Mouse (Mus musculus) spleen, adult 2 months (tissue): ENCODE results near the gene Mink1. TPM values are rescaled to one million over a fixed set of nuclear protein-coding genes. Genes with fewer than 3 reads are reported as not detected.

Experiments used
- DNase-seq, 2 experiments: peaks; one replicate each; pipeline versions ENCODE4 v3.0.0 to v3.0.0-alpha.2; 2012 to 2021; ENCODE audit warnings: low spot score in 2 of 2, low read depth in 1 of 2
- H3K27ac ChIP-seq: fragments of 200-500 bp; 2 replicates; pipeline ENCODE4 v1.5.1; 2012; ENCODE audit warnings: low read length, inconsistent platforms; ENCODE audit not compliant: insufficient read depth
- H3K27me3 ChIP-seq: fragments of 200-500 bp; 2 replicates; pipeline ENCODE4 v1.6.1; 2012; ENCODE audit warnings: mild to moderate bottlenecking, moderate library complexity, low read length, inconsistent platforms; ENCODE audit not compliant: control insufficient read depth, insufficient read depth
- H3K36me3 ChIP-seq: fragments of 200-500 bp; 2 replicates; pipeline ENCODE4 v1.6.1; 2012; ENCODE audit warnings: mild to moderate bottlenecking, low read length, inconsistent platforms; ENCODE audit not compliant: control insufficient read depth, insufficient read depth
- H3K4me1 ChIP-seq: fragments of 200-500 bp; 2 replicates; pipeline ENCODE4 v1.6.1; 2011; ENCODE audit warnings: inconsistent platforms; ENCODE audit not compliant: control insufficient read depth, insufficient read depth, insufficient read length
- H3K4me3 ChIP-seq: fragments of 200-500 bp; 2 replicates; pipeline ENCODE4 v1.5.1; 2011; ENCODE audit warnings: mild to moderate bottlenecking, inconsistent platforms; ENCODE audit not compliant: insufficient read depth, insufficient read length; ENCODE audit errors: extremely low read depth
- CTCF ChIP-seq: fragments of 200-500 bp; IDR thresholded peaks from 2 replicates; pipeline ENCODE4 v1.5.1; 2011; ENCODE audit warnings: mild to moderate bottlenecking, inconsistent platforms; ENCODE audit not compliant: insufficient read depth, insufficient read length, insufficient replicate concordance; ENCODE audit errors: extremely low read depth
- POLR2A ChIP-seq: fragments of 200-500 bp; IDR thresholded peaks from 2 replicates; pipeline ENCODE4 v1.6.1; 2011; ENCODE audit warnings: low read depth, low read length, inconsistent platforms
- WGBS: fragments of 180-500 bp; shearing (Covaris S2); methylation state at CpG from one replicate; pipeline ENCODE4 v1.1.7; 2018; 5-methylcytosine and 5-hydroxymethylcytosine counted together
- polyA plus RNA-seq: library from polyadenylated mRNA; depleted of rRNA; stranded (reverse); fragments of >200 nt; gene quantifications from 2 replicates; pipeline ENCODE4 v1.2.3, GENCODE M21; 2012

Gene Mink1
- polyA plus RNA-seq, 1 experiment: 74.8 TPM

- Histone ChIP-seq H3K27ac (peak overlapping the region; percentile 100), H3K4me1 (peaks cover 32% of the 10 kb centered on the region; the same call in 1 of the 2 replicates), H3K4me3 (peak overlapping the region; percentile 99), H3K27me3 (no peaks in the 10 kb centered on the region), H3K36me3 (peaks cover 44% of the 10 kb centered on the region)
- no peak for DNase-seq
- TF ChIP-seq CTCF: no peak
- no peak for TF ChIP-seq POLR2A
- 9% methylated on average over 6 of the region's 6 CpGs for WGBS
Measured at GRCm38 (mm10) chr11:70652884-70653344, 90.2 kb downstream of the Mink1 start.

GRCm38 (mm10) chr11:70653345-70654197 is 90.9 kb downstream of the Mink1 start:
- peak; percentile 46 to 80 for DNase-seq
- H3K4me1 ChIP-seq: peaks cover 37% of the 10 kb centered on the region; the same call in 1 of the 2 replicates
- WGBS: under 1% methylated on average over 39 of the region's 63 CpGs
- 0 out of 2 replicates have a peak, but pooled peaks have one; percentile 1 for TF ChIP-seq CTCF
- peak; percentile 80 for TF ChIP-seq POLR2A
- peak overlapping the region; percentile 99 for H3K4me3 ChIP-seq
- H3K36me3 ChIP-seq: peaks cover 44% of the 10 kb centered on the region
- no peaks in the 10 kb centered on the region for H3K27me3 ChIP-seq
- peak overlapping the region; percentile 100 for H3K27ac ChIP-seq

GRCm38 (mm10) chr11:70654198-70654922 is 91.7 kb downstream of the Mink1 start, which contains the start of gene Pfn1:
Pfn1 (minus strand) TSS chr11:70654644.
- TF ChIP-seq POLR2A (peak; percentile 98), CTCF (no peak)
- Histone ChIP-seq H3K27ac (peak within 1 kb of the TSS; percentile 100), H3K36me3 (peaks cover 39% of the 10 kb centered on the region), H3K4me1 (peaks cover 34% of the 10 kb centered on the region; the same call in 1 of the 2 replicates), H3K4me3 (peak within 1 kb of the TSS; percentile 99), H3K27me3 (no peaks in the 10 kb centered on the region)
- peak; percentile 78 to 81 for DNase-seq
- under 1% methylated on average over 48 of the region's 61 CpGs for WGBS

DNA sequence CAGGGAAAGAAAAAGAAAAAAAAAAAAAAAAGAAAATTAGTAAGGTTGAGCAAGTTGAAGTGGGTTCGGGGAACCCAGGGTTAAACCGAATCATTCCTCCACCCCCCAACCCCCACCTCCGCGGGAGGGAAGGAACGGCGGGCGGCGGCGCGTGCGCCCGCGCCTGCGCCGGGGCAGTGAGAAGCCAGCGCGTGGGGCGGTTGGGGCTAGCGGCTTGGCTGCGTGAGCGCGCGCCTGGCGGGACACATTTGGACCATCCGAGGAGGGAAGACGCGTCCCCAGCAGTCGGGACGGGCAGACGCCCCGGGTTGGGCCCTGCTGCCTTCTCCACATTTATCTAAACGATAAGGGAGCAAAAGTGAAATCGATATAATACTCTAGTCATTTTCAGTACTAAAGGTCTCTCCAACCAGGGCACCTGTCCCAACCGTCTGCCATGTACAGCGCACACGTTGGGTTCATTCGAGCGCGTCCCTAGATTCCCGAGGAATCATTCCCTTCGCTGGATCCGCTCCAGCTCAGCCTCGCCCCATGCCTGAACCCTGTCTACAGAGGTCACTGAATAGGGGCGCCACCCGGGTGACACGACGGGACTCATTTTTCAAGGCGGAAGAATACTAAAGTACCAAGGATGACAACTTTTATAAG is 92.4 kb downstream of the Mink1 start:
- TF ChIP-seq CTCF: no peak
- TF ChIP-seq POLR2A: peak; percentile 91
- peak; percentile 76 for DNase-seq

DNA sequence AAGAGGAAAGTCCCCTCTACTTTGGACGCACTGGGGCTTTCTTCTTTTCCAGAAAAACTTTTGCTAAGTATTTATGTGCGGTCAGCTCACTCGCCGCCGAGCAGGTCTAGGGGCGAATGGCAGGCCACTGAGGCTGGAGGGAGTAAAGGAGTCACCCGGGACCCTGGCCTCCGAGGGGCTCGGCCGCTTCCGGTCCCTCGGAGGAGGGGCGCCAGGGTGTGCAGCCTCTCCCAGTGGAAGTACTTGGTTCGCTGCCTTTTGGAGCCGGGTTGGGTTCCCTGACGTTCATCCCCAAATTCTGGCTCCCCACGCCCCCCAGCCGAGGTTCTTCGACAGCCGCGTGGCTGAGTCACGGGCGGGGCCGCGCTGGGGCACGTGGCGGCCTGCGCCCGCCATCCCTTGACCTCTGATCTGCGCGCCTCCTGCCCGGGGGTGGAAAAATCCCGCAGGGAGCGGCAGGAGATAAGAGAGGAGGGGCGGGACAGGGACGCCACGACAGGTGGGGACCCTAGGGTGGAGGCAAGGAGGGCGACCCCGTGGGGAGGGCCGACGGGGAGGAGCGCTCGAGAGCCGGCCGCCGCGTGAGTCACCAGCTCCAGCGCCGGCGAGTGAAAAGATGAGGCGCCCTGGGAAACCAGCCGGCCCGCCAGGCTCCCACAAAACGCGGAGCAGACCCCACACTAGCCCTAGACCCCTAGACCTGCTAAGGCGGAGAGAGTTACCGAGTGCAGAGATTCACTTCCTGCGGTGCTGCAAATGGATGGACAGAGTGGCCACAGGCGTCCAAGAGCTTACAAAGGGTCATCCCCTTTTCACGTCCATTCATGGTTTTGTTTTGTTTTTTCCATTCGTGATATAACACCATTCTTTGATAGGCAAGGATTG is 93.1 kb downstream of the Mink1 start:
- peak overlapping the region; percentile 97 for H3K27ac ChIP-seq
- H3K4me1 ChIP-seq: peaks cover 25% of the 10 kb centered on the region; the same call in 1 of the 2 replicates
- peaks cover 28% of the 10 kb centered on the region for H3K36me3 ChIP-seq
- H3K4me3 ChIP-seq: peak overlapping the region; percentile 74
- TF ChIP-seq CTCF (no peak), POLR2A (no peak)
- no peaks in the 10 kb centered on the region for H3K27me3 ChIP-seq
- 4% methylated on average over 60 of the region's 61 CpGs for WGBS
- peak in 1 of 2 experiments; percentile 49 for DNase-seq

More for the DNA sequence above, 92.4 kb downstream of the Mink1 start:
- peak overlapping the region; percentile 97 for H3K27ac ChIP-seq
- H3K36me3 ChIP-seq: peaks cover 32% of the 10 kb centered on the region
- under 1% methylated on average over 48 of the region's 48 CpGs for WGBS
- H3K4me3 ChIP-seq: peak overlapping the region; percentile 74
- no peaks in the 10 kb centered on the region for H3K27me3 ChIP-seq
- peaks cover 28% of the 10 kb centered on the region; the same call in 1 of the 2 replicates for H3K4me1 ChIP-seq
